Mouse (Mus musculus) liver (tissue): ENCODE measurements around the gene Cngb1.
"Not testable (repeated sequence)": the region's sequence is repeated elsewhere in the genome, so short reads cannot be mapped to it uniquely, and the experiment has no call there.

Source experiments
- DNase-seq: peaks from one replicate; pipeline ENCODE4 v3.0.0-alpha.2; 2020; ENCODE audit warnings: mixed read lengths

Cngb1 gene

GRCm38 (mm10) chr8:95243853-95244252 lies 62.5 kb downstream of the Cngb1 start:
- no peak for DNase-seq

- DNase-seq = no peak
Observed at GRCm38 (mm10) chr8:95242826-95243571, 63.4 kb downstream of the Cngb1 start.

GRCm38 (mm10) chr8:95242099-95242825 lies 64.1 kb downstream of the Cngb1 start:
- DNase-seq = no peak

- DNase-seq = peak; percentile 68
Observed at GRCm38 (mm10) chr8:95235683-95236082, 70.7 kb downstream of the Cngb1 start.

GRCm38 (mm10) chr8:95230086-95230485 lies 76.3 kb downstream of the Cngb1 start:
- DNase-seq = not testable (repeated sequence)

GRCm38 (mm10) chr8:95227151-95227468 lies 79.3 kb downstream of the Cngb1 start:
- DNase-seq = no peak

- no peak for DNase-seq
Observed at GRCm38 (mm10) chr8:95226251-95227150, 79.9 kb downstream of the Cngb1 start.

- no peak for DNase-seq
Observed at GRCm38 (mm10) chr8:95223969-95224368, 82.4 kb downstream of the Cngb1 start.

- DNase-seq = no peak
Observed at GRCm38 (mm10) chr8:95221045-95221444, 85.3 kb downstream of the Cngb1 start.

GRCm38 (mm10) chr8:95220571-95220998 lies 85.8 kb downstream of the Cngb1 start:
- DNase-seq = no peak

- no peak for DNase-seq
Observed at GRCm38 (mm10) chr8:95219623-95220022, 86.8 kb downstream of the Cngb1 start.

- DNase-seq = no peak
Observed at GRCm38 (mm10) chr8:95215709-95216360, 90.5 kb downstream of the Cngb1 start.

GRCm38 (mm10) chr8:95209924-95210323 lies 96.5 kb downstream of the Cngb1 start:
- DNase-seq = no peak

- DNase-seq = no peak
Observed at GRCm38 (mm10) chr8:95205946-95206345, 100.4 kb downstream of the Cngb1 start.

- peak; percentile 53 for DNase-seq
Observed at GRCm38 (mm10) chr8:95204039-95204380, 102.4 kb downstream of the Cngb1 start.

GRCm38 (mm10) chr8:95203326-95204038 lies 102.9 kb downstream of the Cngb1 start:
- no peak for DNase-seq

GRCm38 (mm10) chr8:95202649-95203275 lies 103.6 kb downstream of the Cngb1 start, which contains the start of gene Kifc3:
Gene Kifc3 (minus strand): TSS chr8:95202812.
- no peak for DNase-seq

- DNase-seq = no peak
Observed at GRCm38 (mm10) chr8:95202056-95202570, 104.3 kb downstream of the Cngb1 start.

GRCm38 (mm10) chr8:95201491-95201890 lies 104.9 kb downstream of the Cngb1 start:
- no peak for DNase-seq

- no peak for DNase-seq
Observed at GRCm38 (mm10) chr8:95200001-95200405, 106.4 kb downstream of the Cngb1 start.

- DNase-seq = no peak
Observed at GRCm38 (mm10) chr8:95195728-95196127, 110.7 kb downstream of the Cngb1 start.
